Mouse (Mus musculus) liver, embryonic 14.5 days (tissue): ENCODE measurements around the gene Psma5.

Experiments used
- CTCF ChIP-seq: IDR thresholded peaks from 2 replicates; pipeline ENCODE4 v1.5.1; 2016; ENCODE audit warnings: antibody characterized with exemption, low read depth, control low read depth
- EP300 ChIP-seq: IDR thresholded peaks from 2 replicates; pipeline ENCODE4 v1.6.1; 2016; ENCODE audit warnings: antibody characterized with exemption, low read depth

DNA sequence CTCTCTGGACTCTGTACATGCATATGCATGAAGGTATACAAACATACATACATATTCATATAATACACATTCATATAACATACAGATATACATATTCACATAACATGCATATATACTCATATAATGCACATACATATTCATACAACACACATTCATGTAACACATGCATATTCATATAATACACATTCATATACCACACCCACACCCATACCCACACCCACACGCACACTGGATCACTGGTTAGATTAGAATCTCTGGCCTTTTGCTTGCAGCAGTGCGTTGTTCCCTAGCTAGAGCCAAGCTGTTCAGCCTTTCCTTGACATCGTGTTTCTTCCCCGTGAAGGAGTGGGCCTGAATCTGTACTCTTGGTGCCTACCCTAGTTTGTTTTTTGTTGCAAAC, 48.0 kb downstream of the Psma5 start:
- TF ChIP-seq CTCF (no peak), EP300 (no peak)
